Mouse (Mus musculus) lung, adult 2 months (tissue): ENCODE results near the gene Eif3g. TPM values are rescaled to one million over a fixed set of nuclear protein-coding genes. Genes with fewer than 3 reads are reported as not detected.

ENCODE experiments used
- DNase-seq: peaks from one replicate; pipeline ENCODE4 v3.0.0; 2022
- H3K4me1 ChIP-seq: fragments of 200-500 bp; 2 replicates; pipeline ENCODE4 v1.6.1; 2011; ENCODE audit warnings: low read length; ENCODE audit not compliant: control insufficient read depth, insufficient read depth
- H3K4me3 ChIP-seq: fragments of 200-500 bp; replicated peaks from 2 replicates; pipeline ENCODE3; 2011; ENCODE audit warnings: low read depth, mild to moderate bottlenecking, control low read depth, low read length; ENCODE audit errors: extremely low read depth
- CTCF ChIP-seq: fragments of 200-500 bp; IDR thresholded peaks from 2 replicates; pipeline ENCODE4 v1.5.1; 2011; ENCODE audit warnings: mild to moderate bottlenecking, low read length, control low read depth; ENCODE audit not compliant: insufficient read depth
- POLR2A ChIP-seq: fragments of 200-500 bp; IDR thresholded peaks from 2 replicates; pipeline ENCODE4 v1.6.1; 2011; ENCODE audit warnings: low read depth, mild to moderate bottlenecking, control low read depth, low read length, borderline replicate concordance; ENCODE audit errors: extremely low read depth
- WGBS: fragments of 180-500 bp; shearing (Covaris S2); methylation state at CpG from one replicate; pipeline ENCODE4 v1.1.7; 2018; 5-methylcytosine and 5-hydroxymethylcytosine counted together
- polyA plus RNA-seq: library from polyadenylated mRNA; depleted of rRNA; stranded (reverse); fragments of >200 nt; gene quantifications from 2 replicates; pipeline ENCODE4 v1.2.3, GENCODE M21; 2012

Eif3g gene
- polyA plus RNA-seq, 1 experiment = 93.6 TPM

DNA sequence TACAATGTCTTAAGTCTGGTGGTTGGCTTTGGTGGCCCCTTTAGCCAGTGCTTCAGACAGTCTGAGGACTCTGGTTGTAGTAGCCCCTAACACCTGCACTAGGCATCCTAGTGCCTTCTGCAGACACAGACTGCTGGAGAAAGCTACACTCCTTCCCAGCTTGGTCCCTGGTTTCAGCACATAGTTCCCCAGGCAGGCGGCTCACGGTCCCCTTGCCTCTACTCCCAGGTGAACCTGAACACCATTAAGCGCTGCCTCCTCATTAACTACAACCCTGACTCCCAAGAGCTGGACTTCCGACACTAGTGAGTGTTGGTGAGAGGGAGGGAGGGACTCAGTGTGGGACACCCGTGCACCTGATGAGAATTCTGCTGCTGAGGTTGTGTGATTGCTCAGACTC, 8.0 kb downstream of the Eif3g start:
- no peaks in the 10 kb centered on the region; the same call in 1 of the 2 replicates for H3K4me1 ChIP-seq
- DNase-seq = no peak
- 87% methylated on average over 5 of the region's 5 CpGs for WGBS
- no peak overlapping the region for H3K4me3 ChIP-seq
- TF ChIP-seq CTCF = no peak
- TF ChIP-seq POLR2A = no peak

DNA sequence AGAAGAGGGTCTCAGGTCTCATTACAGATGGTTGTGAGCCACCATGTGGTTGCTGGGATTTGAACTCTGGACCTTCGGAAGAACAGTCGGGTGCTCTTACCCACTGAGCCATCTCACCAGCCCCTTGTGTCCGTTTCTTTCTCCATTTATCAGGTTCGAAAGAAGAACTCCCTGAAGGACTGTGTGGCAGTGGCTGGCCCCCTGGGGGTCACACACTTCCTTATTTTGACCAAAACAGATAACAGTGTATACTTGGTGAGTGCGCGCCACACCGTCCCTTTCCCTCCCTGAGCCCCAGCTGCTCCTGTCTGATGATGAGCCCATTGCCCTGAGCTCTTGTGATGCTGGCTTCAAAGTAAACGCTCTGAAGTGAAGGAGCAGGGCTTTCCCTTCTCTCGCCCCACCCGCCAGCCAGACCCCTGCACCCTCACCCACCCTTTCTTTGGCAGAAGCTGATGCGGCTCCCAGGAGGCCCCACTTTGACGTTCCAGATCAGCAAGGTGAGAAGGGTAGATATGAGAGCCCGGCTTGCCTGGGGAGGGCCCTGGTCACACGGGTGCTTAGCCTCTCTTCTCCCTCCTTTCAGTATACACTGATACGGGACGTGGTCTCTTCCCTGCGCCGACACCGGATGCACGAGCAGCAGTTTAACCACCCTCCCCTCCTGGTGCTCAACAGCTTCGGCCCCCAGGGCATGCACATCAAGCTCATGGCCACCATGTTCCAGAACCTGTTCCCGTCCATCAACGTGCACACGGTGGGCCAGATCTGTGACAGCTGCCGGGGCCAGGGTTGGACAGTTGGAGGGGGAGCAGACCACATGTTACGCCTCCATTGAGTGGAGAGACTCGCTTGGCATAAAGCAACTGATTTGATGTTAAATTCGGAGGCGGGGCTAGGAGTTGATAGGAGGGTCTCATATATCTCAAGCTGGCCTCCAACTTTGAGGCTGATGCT, 9.0 kb downstream of the Eif3g start:
- DNase-seq = no peak
- WGBS = 78% methylated on average over 29 of the region's 29 CpGs
- H3K4me1 ChIP-seq = no peaks in the 10 kb centered on the region; the same call in 1 of the 2 replicates
- H3K4me3 ChIP-seq = no peak overlapping the region
- TF ChIP-seq POLR2A = no peak
- TF ChIP-seq CTCF = no peak

DNA sequence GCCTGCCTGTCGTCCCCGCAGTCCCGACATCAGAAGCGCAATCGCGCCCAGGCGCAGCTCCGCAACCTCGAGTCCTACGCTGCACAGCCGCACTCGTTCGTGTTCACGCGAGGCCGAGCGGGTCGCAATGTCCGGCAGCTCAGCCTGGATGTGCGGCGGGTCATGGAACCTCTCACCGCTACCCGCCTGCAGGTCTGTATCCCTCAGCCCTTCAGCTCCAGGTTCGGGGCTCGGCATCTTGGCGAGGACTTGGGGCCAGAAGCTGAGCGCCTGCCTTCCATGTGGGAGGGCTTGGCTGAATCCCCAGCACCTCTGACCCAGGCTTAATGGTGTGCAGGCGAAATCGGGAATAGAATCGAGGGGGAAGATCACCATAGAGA, 10.0 kb downstream of the Eif3g start:
- TF ChIP-seq CTCF (no peak), POLR2A (no peak)
- 1% methylated on average over 30 of the region's 30 CpGs for WGBS
- Histone ChIP-seq H3K4me3 (peak overlapping the region; percentile 74), H3K4me1 (no peaks in the 10 kb centered on the region; the same call in 1 of the 2 replicates)
- DNase-seq = no peak

DNA sequence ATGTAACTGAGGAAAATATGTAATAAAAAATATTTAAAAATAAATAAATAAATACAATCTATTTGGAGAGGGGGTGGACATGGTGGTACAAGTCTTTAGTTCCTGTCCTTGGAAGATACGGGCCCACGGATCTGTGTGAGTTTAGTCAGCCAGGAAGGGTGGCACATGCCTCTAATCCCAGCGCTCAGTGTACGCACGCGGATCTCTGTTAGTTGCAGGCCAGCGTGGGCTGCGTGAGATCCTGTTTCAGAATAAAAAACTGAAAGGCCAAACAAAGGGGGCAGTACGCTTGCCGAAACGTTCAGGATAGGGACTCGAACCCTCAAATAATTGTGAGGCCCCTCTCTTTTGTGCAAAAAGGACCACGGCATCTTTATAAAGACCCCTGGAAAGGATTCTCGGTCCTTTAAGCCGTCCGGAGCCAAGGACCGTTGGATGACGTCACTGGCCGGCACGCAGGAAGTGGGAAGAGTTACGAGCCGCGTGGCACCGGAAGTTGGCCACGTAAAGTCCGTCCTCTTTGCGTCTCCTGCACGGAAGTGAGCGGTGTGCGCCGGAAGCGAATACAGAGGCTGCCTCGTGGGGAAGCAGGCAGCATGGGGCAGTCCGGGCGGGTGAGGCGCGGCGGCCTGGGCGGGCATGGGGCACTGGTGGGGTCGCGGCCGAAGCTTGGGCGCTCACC, 10.6 kb downstream of the Eif3g start, which contains the start of gene Ppan:
Ppan (plus strand) TSS at position 472 of the 682 bp plus-strand sequence.
- TF ChIP-seq POLR2A (peak; percentile 82), CTCF (no peak)
- under 1% methylated on average over 43 of the region's 43 CpGs for WGBS
- DNase-seq = peak; percentile 94

DNA sequence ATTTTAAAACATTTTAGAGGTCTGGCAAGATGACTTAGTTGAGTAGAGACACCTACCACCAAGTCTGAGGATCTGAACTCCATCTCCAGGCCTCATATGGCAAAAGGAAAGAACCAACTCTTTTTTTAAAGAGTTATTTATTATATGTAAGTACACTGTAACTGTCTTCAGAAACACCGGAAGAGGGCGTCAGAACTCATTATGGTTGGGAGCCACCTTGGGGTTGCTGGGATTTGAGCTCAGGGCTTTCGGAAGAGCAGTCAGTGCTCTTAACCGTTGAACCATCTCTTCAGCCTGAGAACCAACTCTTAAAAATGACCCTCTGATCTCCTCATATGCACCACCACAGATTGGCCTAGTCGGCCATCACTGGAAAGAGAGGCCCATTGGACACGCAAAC, 11.2 kb downstream of the Eif3g start:
- H3K4me3 ChIP-seq = no peak overlapping the region
- TF ChIP-seq POLR2A = no peak
- WGBS = 90% methylated on average over 6 of the region's 6 CpGs
- no peak for DNase-seq
- no peaks in the 10 kb centered on the region; the same call in 1 of the 2 replicates for H3K4me1 ChIP-seq

More for the DNA sequence above, 10.6 kb downstream of the Eif3g start, which contains the start of gene Ppan:
- Histone ChIP-seq H3K4me1 (no peaks in the 10 kb centered on the region; the same call in 1 of the 2 replicates), H3K4me3 (peak within 1 kb of the TSS; percentile 74)

DNA sequence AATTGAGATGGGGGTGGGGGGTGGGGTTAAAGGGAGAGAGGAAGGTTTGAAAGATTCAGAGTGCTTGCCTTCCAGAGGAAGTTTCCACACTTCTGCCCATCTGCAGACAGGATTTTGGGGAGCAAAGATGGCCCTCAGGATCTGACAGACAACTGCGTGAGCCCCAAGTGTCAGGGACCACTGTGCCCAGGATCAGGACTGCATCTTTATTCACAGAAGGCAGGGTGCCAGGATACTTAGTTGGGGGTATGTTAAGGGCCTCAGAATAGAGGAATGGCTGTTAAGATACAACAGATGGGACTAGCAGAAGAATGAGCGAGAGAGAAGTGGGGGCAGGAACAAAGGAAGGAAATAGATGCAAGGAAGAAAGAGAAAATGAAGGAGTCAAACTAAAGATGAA, 11.9 kb downstream of the Eif3g start:
- H3K4me1 ChIP-seq = no peaks in the 10 kb centered on the region; the same call in 1 of the 2 replicates
- no peak for DNase-seq
- WGBS = 96% methylated on average over 2 of the region's 2 CpGs
- H3K4me3 ChIP-seq = no peak overlapping the region
- no peak for TF ChIP-seq CTCF
- no peak for TF ChIP-seq POLR2A

DNA sequence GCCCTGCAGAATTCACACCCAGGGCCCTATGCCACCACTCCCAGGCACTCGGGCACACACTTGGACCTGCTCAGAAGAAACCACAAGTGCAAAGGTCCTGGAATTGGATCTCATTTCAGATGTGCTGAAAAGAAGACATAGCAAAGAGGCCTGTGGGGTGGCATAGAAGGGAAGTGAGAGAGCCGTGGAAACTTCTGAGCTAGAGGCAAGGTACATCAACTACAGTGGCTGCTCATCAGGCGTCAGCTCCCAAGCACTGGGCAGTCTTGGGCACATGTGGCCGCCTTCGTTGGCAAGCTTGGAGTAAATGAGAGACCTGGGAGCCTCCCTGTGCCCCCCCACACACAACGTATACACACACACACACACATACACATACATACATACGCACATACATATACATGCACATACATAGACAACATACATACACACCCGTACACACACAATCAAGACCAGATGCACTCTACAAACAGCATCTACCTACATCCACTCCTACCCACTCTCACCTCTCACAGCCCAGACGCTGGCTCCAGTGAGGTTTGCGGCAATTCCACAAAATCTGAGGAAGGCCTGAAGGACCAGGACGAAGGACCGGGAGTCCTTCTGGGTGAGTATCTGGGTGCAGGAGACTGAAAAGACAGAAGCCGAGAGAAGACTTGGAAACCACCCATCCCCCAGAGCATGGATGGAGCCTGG, 19.2 kb downstream of the Eif3g start, which contains the start of gene Angptl6:
Angptl6 (minus strand) TSS at position 631 of the 696 bp plus-strand sequence.
- DNase-seq = no peak
- whole genome bisulfite sequencing = 81% methylated on average over 13 of the region's 13 CpGs
- TF ChIP-seq POLR2A (no peak), CTCF (no peak)
- Histone ChIP-seq H3K4me1 (peaks cover 4% of the 10 kb centered on the region; the same call in 1 of the 2 replicates), H3K4me3 (peak within 1 kb of the TSS; percentile 52)

DNA sequence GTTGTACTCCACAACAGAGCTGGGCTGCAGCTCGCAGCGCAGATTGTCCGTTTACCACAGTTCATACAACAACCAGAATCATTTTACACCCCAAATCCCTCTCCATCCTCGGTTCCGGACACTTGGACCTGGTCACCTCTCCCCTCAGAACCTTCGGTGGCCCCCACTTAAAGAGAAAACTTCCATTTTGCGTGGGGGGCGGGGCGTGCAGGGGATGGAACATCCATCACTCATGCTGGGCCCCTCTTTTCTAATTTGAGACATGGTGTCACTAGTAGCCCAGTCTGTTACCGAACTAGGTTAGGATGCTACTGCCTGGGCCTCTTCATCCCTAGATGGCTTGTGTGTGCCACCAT, 19.7 kb downstream of the Eif3g start:
- 15% methylated on average over 10 of the region's 10 CpGs for WGBS
- no peak for DNase-seq
- Histone ChIP-seq H3K4me1 (peaks cover 4% of the 10 kb centered on the region; the same call in 1 of the 2 replicates), H3K4me3 (peak overlapping the region; percentile 52)
- TF ChIP-seq POLR2A = no peak
- no peak for TF ChIP-seq CTCF
